Mouse (Mus musculus) heart, postnatal 10 days (tissue): ENCODE measurements at regions not wholly inside any gene's neighbourhood (a gene's known extent, or its start where the extent isn't known, plus 50 kb on each side); places are given as distances from the start of the nearest gene placed in this dataset.

Experiments used
- DNase-seq, 2 experiments: peaks; one replicate each; pipeline ENCODE4 v3.0.0; 2021
- intact Hi-C: fragments of 180-260 bp; cut with DNase I; formaldehyde crosslinking; loops from one replicate; pipeline ENCODE4 v1.15.1; 2025

DNA sequence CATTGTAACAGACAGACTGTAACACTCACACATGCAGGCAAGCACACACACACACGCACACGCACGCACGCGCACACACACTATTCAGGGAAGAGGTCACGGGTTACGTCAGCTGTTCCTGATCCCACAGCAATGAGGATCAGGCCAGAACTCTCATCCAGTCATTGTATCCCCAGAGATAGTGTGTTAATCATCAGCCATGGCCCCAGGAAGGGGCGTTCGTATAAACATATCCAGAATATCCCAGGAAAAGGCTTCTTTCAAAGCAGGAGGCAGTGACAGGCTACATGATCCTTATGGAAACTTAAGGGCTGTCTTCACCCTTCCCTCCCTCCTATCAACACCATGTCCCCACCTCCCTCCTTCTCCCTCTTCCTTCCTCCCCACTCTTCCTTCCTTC lies 239.3 kb downstream of the Uaca start:
- intact Hi-C loops: no loop called here
- peak in 1 of 2 experiments; percentile 26 for DNase-seq

DNA sequence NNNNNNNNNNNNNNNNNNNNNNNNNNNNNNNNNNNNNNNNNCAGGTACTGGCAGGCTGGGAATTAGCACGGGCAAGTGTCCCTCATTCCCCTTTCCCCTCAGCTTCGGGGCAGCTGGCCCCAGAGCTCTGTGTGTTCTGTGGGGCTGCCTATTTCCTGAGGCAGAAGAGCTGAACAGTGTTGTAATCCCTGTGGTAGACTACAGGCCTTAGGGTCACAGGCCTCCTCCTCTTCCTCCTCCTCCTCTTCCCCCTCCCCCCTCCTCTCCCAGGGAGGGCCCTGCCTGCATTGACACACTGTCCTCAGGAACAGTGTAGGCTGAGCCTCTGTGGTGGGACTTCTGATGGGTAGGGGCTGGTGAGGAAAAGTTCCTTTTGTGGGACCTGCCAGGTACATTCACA lies 247.7 kb downstream of the Uaca start:
- intact Hi-C loops: loop anchor here (10.0 kb wide), 1 partner anchor 853 kb away; no protein-coding TSS in a partner anchor
- no peak for DNase-seq

DNA sequence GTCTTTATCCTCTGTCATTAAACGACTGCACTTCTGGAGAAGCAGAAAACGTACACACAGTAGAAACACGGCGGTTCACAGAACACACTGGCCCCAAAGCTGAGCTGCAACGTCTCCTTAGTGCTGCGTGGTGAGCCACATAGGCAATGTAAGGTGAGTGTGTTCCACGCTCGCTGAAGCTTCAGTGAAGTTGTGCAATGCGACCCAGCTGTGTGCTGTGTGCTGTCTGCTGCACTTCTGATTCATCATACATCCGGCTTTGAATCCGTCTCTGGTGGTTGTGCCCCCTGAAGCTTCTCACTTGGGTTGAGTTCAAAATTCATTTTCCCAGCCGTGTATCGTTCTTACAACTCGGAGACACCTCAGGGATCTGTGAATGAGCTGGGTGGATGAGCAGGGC lies 250.6 kb downstream of the Uaca start:
- intact Hi-C loops: loop anchor here (5.0 to 10.0 kb wide), 3 partner anchors 232 to 850 kb away; no protein-coding TSS in a partner anchor

DNA sequence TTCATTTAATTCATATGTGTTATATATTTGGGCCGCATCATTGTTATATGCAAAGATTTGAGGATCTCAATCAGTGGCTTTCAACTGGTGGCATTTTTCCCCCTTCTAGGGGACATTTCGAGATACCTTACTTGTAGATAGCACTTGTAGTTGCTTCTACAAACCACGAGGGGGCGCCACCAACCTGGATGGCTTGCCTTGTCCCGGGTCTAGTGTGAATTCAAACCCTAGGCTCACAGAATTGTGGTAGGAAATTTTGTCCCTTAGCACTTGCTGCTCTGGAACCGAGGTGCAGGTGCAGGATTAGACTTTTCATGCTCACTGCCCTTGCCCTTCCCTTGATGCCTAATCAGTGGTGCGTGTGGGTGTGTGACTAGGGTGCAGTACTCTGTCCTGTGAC lies 252.2 kb downstream of the Uaca start:
- intact Hi-C loops: loop anchor here (1.0 to 10.0 kb wide), 4 partner anchors 231 to 848 kb away; no protein-coding TSS in a partner anchor
- DNase-seq: peak; percentile 71 to 83

More for the DNA sequence above, 250.6 kb downstream of the Uaca start:
- DNase-seq: no peak

DNA sequence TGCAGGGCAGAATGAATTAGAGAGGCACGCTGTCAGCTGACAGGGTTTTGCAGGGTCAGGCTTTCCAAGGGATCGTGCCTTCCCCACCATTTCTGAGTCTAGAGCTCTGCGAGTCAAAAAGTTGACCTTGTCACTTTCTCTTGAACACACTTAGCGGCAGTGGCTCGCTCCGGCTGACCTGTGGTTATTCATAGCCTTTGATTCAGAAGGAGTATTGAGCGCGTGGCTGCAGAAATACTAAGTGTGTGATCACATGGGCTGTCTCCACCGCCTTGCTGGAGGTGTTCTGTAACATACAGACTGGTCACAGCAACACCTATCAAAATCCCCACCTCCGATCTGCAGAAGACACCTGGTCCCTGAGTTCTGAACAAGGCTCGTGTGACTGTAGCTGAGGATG lies 252.9 kb downstream of the Uaca start:
- intact Hi-C loops: loop anchor here (5.0 to 10.0 kb wide), 3 partner anchors 230 to 848 kb away; no protein-coding TSS in a partner anchor
- peak in 1 of 2 experiments; percentile 28 for DNase-seq

DNA sequence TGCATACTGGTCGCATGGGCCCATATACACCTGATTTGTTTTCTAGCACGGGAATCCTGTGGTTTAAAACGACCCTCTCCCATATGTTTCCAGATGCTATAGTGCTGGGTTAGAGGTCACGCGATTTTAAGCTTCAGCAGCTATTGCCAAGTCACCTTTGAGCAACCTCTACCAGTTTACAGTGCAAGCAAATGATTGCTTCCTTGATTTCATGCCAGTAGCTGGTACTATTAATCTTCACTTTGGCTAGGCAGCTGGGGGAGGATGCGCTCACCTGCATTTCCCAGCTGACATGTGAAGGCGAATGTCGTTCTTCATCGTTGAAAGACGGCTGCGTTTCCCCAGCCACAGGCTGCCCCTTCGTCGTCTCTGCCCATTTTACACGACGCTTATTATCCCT lies 254.2 kb downstream of the Uaca start:
- no peak for DNase-seq
- intact Hi-C loops: loop anchor here (5.0 to 10.0 kb wide), 3 partner anchors 229 to 846 kb away; no protein-coding TSS in a partner anchor

DNA sequence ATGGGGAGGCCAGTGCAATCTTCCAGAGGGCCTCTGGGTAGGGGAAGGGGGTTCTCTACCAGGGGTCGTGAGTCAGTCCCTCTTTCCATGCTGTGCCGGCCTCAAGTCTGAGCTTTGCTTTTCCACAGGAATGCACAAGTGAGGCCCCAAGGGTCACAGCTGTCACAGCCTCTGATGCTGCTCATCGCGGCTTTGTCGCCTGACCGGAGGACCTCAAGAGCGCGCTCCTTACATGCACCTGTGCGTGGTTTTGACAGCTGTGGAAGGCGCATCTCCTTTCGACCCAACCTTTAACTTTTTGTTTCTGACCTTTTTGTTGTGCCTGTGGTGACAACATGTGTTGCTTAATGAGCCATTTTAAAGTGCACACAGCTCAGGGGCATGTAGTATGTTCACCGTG lies 258.3 kb downstream of the Uaca start:
- no peak for DNase-seq
- intact Hi-C loops: no loop called here

DNA sequence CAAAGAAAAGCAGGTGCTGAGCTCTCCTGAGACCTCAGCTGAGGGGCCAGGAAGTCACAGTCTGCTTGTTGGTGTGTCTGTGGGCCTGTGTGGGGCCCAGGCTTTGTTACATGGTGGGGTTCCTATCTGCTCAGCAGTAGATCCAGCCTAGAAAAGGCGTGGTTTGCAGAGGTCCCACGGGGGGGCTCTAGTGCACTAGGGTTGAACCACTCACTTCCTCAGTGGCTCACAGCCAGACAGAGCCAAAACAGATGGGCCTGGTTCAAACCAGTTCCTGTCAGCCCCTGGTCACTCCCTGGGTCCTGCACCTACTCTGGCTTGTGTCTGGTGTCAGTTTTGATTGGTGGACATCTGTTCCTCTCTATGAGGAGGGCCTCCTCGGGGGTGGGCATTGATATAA lies 260.1 kb downstream of the Uaca start:
- peak; percentile 71 to 76 for DNase-seq
- intact Hi-C loops: no loop called here

DNA sequence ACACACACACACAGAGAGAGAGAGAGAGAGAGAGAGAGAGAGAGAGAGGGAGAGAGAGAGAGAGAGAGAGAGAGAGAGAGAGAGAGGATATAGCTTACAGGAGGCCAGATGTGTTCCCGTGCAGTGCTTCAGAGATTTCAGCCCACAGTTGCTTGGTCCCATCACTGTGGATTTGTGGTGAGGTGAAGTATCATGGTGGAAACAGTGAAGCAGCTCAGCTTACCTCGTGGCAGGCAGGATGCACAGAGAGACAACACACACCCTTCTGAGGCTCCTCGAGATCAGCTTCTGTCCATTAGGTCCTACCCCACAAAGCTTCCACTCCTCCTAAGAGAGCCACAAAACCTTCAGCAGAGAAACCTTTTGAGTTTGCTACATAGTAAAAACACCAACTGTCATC lies 261.1 kb downstream of the Uaca start:
- no peak for DNase-seq
- intact Hi-C loops: no loop called here

DNA sequence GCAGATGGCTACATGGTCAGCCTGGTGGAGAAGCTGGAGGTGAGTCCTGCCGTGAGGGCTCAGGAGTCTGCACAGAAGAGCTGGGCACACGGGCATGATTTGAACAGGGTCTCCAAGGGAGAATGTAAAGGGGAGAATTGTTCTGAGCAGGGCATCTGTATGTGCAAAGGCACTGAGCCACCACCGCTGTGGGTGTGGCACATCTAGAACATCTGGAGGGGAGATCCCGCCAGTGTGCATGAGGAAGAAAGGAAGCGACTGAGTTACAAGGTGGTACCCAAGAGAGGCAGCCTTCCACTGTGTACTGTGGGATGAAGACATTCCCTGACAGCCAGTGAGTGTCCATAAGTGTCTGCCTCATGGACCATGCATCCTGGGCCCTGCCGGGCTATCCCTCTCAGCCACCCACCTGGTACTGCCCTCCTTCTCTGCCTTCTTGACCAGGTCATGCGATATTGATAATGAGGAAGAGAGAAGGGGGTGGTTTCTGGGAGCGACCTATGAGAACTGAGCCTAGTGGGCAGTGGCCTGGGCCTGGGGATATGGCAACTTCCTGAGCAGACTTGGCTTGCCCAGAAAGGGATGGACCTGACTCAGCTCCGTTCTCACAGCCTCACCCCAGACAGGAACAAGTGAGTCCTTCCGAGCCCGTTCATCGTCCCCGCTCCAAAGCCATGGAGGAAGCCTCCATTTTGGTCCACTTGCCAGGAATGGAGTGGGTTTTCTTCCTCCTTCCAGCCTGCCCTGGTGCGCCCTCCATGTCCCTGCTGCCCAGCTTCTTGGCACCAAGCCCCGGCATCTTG lies 261.8 kb downstream of the Uaca start:
- DNase-seq: peak in 1 of 2 experiments; percentile 27
- intact Hi-C loops: no loop called here

DNA sequence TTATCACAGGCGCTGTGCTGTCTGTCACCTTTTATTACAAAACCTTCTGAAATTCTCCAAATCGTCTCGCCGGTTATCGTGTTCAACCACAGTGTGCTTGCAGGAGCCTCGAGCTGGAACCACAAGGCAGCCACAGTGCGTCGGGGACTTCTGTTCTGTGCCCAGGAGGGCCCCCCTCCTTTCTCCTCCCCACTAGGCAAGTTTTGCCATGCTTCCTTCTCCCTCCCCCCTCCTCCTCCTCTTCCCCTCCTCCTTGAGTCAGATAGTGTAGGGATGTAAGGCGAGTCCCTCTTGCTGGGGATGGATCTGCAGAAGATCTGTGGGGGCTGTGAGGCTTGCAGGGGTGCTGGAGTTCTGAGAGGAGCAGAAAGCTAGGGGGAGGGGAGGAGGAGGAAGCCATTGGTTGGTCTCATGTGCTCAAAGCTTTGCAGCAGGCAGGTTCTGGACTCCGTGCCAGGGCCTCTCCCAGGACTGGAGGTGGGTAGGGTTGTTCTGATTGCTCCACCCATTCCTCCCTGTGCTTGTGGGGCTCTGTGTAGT lies 262.5 kb downstream of the Uaca start:
- no peak for DNase-seq
- intact Hi-C loops: no loop called here

DNA sequence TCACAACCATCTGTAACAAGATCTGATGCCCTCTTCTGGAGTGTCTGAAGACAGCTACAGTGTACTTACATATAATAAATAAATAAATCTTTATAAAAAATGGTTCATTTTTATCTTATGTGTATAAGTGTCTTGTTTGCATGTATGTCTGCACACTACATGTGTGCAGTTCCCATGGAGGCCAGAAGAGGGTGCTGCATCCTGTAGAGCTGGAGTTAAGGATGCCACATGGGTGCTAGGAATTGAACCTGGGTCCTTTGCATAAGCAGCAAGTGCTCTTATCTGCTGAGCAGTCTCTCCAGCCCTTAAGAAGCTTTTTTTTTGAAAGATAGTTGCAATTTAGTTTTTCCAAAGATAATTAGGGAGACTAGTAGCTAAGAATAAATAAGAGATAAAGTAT lies 264.9 kb downstream of the Uaca start:
- DNase-seq: no peak
- intact Hi-C loops: no loop called here

DNA sequence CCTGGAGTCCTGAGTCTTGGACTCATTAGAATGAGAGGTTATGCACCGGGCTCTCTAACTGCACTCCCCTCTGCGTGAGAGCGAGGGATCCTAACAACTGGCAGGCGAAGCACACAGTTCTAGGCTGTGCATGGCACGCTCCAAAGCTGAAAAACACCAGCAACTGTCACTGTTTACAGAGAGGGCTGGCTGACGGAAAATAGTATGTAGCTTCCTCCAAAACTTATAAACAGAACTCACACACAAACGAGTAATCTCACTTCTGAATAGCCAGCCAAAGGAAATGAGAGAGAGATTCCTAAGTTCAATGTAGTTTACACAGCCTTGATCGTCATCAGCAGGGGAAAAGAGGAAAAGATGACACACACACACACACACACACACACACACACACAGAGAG lies 266.6 kb downstream of the Uaca start:
- DNase-seq: no peak

DNA sequence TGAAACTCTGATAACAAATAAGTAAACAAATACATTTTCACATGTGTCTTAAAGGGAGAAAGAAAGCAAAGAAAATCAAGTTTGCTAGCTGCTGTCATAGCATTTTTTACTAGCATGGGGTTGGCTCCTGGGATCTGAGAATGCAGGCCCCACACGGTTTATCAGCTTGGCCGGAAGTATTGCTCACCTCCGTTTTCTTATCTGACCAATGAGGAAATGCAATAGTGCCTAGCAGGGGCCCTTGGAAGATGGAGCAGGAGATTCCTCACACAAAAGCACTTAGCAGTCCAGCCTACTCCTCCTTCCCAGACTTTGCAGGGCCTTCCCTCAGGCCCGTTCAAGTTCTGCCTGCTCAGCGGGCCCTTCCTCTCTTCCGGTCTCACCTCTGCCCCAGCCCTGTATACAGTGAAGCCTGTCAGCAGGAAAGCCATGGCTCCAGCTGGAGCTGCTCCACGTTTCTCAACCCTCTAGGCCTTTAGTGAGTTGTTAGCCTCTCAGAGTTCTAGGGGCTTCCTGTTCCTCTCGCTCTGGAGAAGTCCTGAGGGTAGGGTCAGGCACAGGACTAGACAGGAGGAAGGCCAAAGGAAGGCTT lies 270.5 kb downstream of the Uaca start:
- intact Hi-C loops: no loop called here

More for the DNA sequence above, 266.6 kb downstream of the Uaca start:
- intact Hi-C loops: no loop called here

DNA sequence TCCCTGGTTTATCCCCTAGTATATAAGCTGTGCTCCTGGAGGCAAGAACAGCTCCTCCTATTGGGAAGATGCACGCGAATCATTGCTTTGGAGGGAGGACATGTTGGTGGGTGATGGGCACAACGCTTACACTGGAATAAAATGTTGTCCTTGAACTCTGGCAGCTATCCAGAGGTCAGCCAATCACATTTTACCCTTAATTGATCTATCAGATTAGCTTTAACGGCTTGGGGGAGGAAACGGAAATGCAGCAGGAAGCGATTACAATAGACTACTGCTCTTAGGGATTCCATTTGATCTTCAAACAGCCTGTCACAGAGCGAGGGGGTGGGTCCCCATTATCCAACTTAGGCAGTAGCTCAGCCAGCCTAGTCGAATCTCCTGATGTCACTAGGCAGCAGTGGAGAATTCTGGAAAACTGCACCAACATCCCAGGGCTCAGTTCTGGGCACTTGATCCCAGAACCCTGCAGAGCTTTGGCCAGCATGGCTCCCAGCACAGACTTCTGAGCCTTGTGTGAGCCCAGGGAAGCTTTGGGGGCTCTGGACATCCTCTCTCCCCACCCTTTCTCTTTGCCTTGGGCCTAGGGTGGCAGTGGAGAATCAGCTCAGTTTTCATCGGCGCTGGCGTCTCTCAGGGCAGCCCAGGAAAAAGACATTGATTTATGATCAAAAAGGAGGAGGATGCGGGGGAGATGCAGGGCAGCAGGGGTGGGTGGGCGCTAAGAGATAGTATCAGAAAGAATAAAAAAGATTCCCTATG lies 275.4 kb downstream of the Uaca start:
- intact Hi-C loops: no loop called here
- no peak for DNase-seq

More for the DNA sequence above, 270.5 kb downstream of the Uaca start:
- DNase-seq: no peak

DNA sequence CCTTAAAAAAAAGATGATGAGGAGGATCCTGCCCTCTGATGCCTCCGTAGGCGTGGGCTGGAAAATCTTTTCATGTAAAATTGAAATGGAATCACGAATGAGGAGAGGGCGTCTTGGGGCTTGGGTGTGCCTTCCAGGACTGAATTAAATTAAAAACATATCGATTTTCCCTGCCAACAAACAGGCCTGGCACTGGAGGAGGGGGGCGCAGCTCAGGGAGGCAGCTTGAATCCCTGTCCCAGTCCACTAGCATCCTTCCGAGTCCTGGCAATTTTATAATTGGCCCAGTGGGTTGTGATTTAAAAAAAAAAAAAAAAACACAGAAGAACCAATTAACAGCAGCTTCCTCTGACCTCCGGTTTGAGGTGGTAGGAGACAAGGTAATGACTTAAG lies 276.0 kb downstream of the Uaca start:
- no peak for DNase-seq
- intact Hi-C loops: no loop called here

DNA sequence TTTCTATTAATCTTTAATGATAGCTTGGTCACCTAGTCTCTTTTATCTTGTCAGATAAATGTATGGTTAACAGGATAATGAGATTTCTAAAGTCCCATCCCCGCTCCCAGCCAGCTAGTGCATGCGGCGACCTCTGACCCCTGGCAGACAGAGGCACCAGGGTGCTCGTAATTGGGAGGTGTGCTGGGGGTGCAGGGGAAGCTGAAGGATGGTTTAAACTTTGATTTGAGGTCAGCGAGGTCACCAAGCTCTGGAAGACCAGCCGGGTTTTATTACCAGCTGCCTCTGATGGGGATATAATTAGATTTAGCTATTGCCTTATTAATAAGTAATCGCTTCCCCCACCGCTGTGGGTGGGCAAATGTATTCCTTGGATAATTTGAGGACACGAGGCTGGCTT lies 276.5 kb downstream of the Uaca start:
- no peak for DNase-seq
- intact Hi-C loops: no loop called here

DNA sequence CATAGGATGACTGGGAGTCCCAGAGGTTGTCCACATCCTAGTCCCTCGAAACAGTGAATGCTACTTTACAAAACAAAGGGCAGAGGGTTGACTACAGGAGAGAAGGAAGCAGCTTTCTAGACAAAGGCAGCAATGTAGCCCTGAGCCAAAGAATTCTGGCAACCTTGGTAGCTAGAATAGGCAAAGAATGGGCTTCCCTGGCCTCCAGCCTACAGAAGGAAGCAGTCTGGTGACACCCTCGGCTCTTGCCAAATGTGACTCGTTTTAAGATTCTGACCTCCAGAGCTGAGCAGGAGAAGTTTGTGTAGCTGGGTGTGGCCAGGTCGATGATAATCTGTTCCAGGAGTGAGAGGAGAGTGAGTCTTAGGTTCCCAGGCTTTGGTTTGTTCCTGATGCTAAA lies 279.1 kb downstream of the Uaca start:
- intact Hi-C loops: no loop called here
- no peak for DNase-seq

DNA sequence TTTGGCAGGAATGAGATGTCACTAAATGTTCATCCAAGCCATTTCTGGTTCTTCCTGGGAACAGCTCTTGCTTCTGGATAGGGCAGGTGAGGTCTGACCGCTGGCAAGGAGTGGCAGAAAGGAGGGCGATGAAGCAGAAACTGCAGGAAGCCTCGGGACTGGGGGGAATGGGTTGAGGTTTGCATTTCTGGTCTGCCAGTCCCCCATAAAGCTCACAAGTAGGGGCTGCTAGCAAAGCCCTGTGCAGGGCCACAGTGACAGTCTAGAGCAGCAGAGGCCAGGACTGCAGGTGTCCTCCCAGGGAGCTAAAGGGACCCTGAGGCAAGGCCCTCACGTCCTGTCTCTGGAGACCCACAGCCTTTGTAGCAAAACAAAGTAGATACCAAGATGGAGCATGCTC lies 280.7 kb downstream of the Uaca start:
- intact Hi-C loops: no loop called here
- DNase-seq: no peak

DNA sequence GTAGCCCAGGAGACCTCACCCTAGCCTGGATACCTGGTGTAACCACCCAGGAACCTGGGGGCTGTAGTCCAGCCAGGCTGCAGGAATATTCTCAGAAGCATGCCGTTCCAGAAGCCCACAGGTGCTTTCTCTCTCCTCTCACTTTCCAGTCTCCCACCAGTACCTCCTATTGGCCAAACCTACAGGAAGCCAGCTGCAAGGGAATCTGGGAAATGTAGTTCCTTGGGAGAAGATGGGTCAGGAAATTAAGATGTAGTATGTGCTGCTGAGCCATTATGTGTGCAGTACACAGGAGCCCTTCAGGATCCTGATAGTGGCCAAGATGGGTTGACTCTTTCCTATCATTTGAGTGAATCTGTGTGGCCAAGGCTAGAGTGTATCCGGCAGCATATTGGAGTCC lies 282.8 kb downstream of the Uaca start:
- intact Hi-C loops: no loop called here
- no peak for DNase-seq

DNA sequence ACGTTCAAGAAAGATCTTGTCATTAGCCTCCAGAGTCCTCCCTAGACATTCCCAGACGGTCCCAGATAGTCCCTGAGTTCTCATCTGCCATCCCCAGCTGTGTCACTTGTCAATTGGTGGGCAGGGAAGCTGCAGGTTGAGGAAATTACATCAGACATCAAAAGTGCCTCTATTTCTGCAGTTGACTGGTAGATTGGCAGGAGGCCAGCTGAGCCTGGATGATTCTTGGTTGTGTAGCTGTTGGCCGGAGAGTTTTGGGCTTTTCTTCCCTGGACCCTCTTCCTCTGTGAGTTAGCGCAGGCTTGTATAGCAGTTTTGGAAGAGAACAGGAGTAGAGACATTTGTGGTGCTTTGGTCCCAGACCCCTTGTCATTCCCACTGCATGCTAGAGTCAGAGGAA lies 283.5 kb downstream of the Uaca start:
- no peak for DNase-seq
- intact Hi-C loops: no loop called here
